Mouse (Mus musculus) limb, embryonic 15.5 days (tissue): ENCODE results near the gene Chrnd. TPM values are rescaled to one million over a fixed set of nuclear protein-coding genes. Genes with fewer than 3 reads are reported as not detected.

Source experiments
- ATAC-seq: fragments of 200-750 bp; cut with Nextera tagmentation; 2 replicates; pipeline ENCODE4 v1.8.0; 2017; ENCODE audit warnings: low read depth, moderate TSS enrichment; ENCODE audit not compliant: insufficient number of reproducible peaks, low FRiP score, low TSS enrichment
- H3K27ac ChIP-seq: fragments of 300-500 bp; sonication (generic); 2 replicates; pipeline ENCODE4 v1.5.1; 2015; ENCODE audit warnings: moderate library complexity, mild to moderate bottlenecking, inconsistent platforms
- H3K27me3 ChIP-seq: fragments of 300-500 bp; sonication (generic); 2 replicates; pipeline ENCODE4 v1.6.1; 2015; ENCODE audit warnings: inconsistent platforms
- H3K36me3 ChIP-seq: fragments of 300-500 bp; sonication (generic); 2 replicates; pipeline ENCODE4 v1.6.1; 2015; ENCODE audit warnings: inconsistent platforms
- H3K4me1 ChIP-seq: fragments of 300-500 bp; sonication (generic); 2 replicates; pipeline ENCODE4 v1.6.1; 2015; ENCODE audit warnings: inconsistent platforms
- H3K4me2 ChIP-seq: fragments of 300-500 bp; sonication (generic); 2 replicates; pipeline ENCODE4 v1.6.1; 2015; ENCODE audit warnings: mild to moderate bottlenecking, inconsistent platforms
- H3K4me3 ChIP-seq: fragments of 300-500 bp; sonication (generic); 2 replicates; pipeline ENCODE4 v1.5.1; 2015; ENCODE audit warnings: mild to moderate bottlenecking, inconsistent platforms
- H3K9ac ChIP-seq: fragments of 300-500 bp; sonication (generic); 2 replicates; pipeline ENCODE4 v1.6.1; 2015; ENCODE audit warnings: inconsistent platforms
- H3K9me3 ChIP-seq: fragments of 300-500 bp; sonication (generic); 2 replicates; pipeline ENCODE4 v1.6.1; 2016; ENCODE audit warnings: inconsistent platforms
- WGBS: fragments of 180-500 bp; shearing (Covaris S2); methylation state at CpG from one replicate; pipeline ENCODE4 v1.1.7; 2015; 5-methylcytosine and 5-hydroxymethylcytosine counted together
- polyA plus RNA-seq: library from polyadenylated mRNA; unstranded; fragments of >200 nt; fragmentation: Nextera tagmentation; extraction: Ambion mirVana; gene quantifications from 2 replicates; pipeline ENCODE4 v1.2.1, GENCODE M21; 2015

Gene Chrnd
- polyA plus RNA-seq, 1 experiment from 2014 or later: 5.0 TPM

- Histone ChIP-seq H3K4me1 (peaks cover 25% of the 10 kb centered on the region), H3K27me3 (peaks cover 80% of the 10 kb centered on the region), H3K4me2 (no peak overlapping the region), H3K4me3 (no peak overlapping the region), H3K36me3 (no peaks in the 10 kb centered on the region), H3K27ac (no peak overlapping the region), H3K9ac (no peak overlapping the region), H3K9me3 (no peaks in the 10 kb centered on the region)
- ATAC-seq: no peak
- WGBS: 20% methylated on average over 13 of the region's 13 CpGs
Observed at GRCm38 (mm10) chr1:87185526-87185925, 4.9 kb upstream of the Chrnd start.

- Histone ChIP-seq H3K4me2 (peak overlapping the region; percentile 94), H3K4me3 (peak overlapping the region; percentile 54), H3K4me1 (peaks cover 25% of the 10 kb centered on the region), H3K9ac (peak overlapping the region; percentile 33), H3K27me3 (peaks cover 71% of the 10 kb centered on the region), H3K27ac (no peak overlapping the region), H3K36me3 (no peaks in the 10 kb centered on the region), H3K9me3 (no peaks in the 10 kb centered on the region)
- WGBS: 2% methylated on average over 53 of the region's 54 CpGs
- peak; percentile 30; the same call in 1 of the 2 replicates for ATAC-seq
Observed at GRCm38 (mm10) chr1:87186261-87187036, 4.0 kb upstream of the Chrnd start.

- ATAC-seq: no peak
- H3K4me2 ChIP-seq: peak overlapping the region; percentile 94
- H3K4me3 ChIP-seq: peak overlapping the region; percentile 54
- no peaks in the 10 kb centered on the region for H3K9me3 ChIP-seq
- peaks cover 67% of the 10 kb centered on the region for H3K27me3 ChIP-seq
- peak overlapping the region; percentile 33 for H3K9ac ChIP-seq
- WGBS: 0% methylated on average over 15 of the region's 15 CpGs
- peaks cover 25% of the 10 kb centered on the region for H3K4me1 ChIP-seq
- no peaks in the 10 kb centered on the region for H3K36me3 ChIP-seq
- no peak overlapping the region for H3K27ac ChIP-seq
Observed at GRCm38 (mm10) chr1:87187037-87187355, 3.4 kb upstream of the Chrnd start.

- Histone ChIP-seq H3K27me3 (0 out of 2 replicates have a peak, but pooled peaks cover 8% of the 10 kb centered on the region), H3K9ac (no peak overlapping the region), H3K36me3 (no peaks in the 10 kb centered on the region), H3K4me3 (no peak overlapping the region), H3K9me3 (no peaks in the 10 kb centered on the region), H3K4me1 (no peaks in the 10 kb centered on the region), H3K4me2 (no peak overlapping the region), H3K27ac (no peak overlapping the region)
- ATAC-seq: no peak
- WGBS: 79% methylated on average over 9 of the region's 9 CpGs
Observed at GRCm38 (mm10) chr1:87197296-87197695, 6.9 kb downstream of the Chrnd start.

- H3K36me3 ChIP-seq: no peaks in the 10 kb centered on the region
- WGBS: 71% methylated on average over 12 of the region's 12 CpGs
- H3K4me2 ChIP-seq: no peak overlapping the region
- H3K4me1 ChIP-seq: no peaks in the 10 kb centered on the region
- H3K27me3 ChIP-seq: 0 out of 2 replicates have a peak, but pooled peaks cover 7% of the 10 kb centered on the region
- H3K4me3 ChIP-seq: no peak overlapping the region
- H3K27ac ChIP-seq: no peak overlapping the region
- no peak overlapping the region for H3K9ac ChIP-seq
- no peak for ATAC-seq
- no peaks in the 10 kb centered on the region for H3K9me3 ChIP-seq
Observed at GRCm38 (mm10) chr1:87198119-87199065, 8.0 kb downstream of the Chrnd start.

GRCm38 (mm10) chr1:87200811-87201210, 10.4 kb downstream of the Chrnd start:
- no peaks in the 10 kb centered on the region for H3K9me3 ChIP-seq
- H3K4me1 ChIP-seq: 0 out of 2 replicates have a peak, but pooled peaks cover 2% of the 10 kb centered on the region
- H3K4me2 ChIP-seq: no peak overlapping the region
- H3K27me3 ChIP-seq: peaks cover 16% of the 10 kb centered on the region
- no peaks in the 10 kb centered on the region for H3K36me3 ChIP-seq
- no peak overlapping the region for H3K4me3 ChIP-seq
- 51% methylated on average over 2 of the region's 2 CpGs for WGBS
- ATAC-seq: no peak
- no peak overlapping the region for H3K27ac ChIP-seq
- no peak overlapping the region for H3K9ac ChIP-seq

- Histone ChIP-seq H3K4me2 (no peak overlapping the region), H3K9ac (no peak overlapping the region), H3K4me1 (0 out of 2 replicates have a peak, but pooled peaks cover 7% of the 10 kb centered on the region), H3K9me3 (no peaks in the 10 kb centered on the region), H3K4me3 (no peak overlapping the region), H3K27ac (no peak overlapping the region), H3K27me3 (peaks cover 26% of the 10 kb centered on the region), H3K36me3 (no peaks in the 10 kb centered on the region)
- WGBS: 57% methylated on average over 1 of the region's 1 CpGs
- ATAC-seq: no peak
Observed at GRCm38 (mm10) chr1:87201848-87202247, 11.4 kb downstream of the Chrnd start.

- no peak for ATAC-seq
- 77% methylated on average over 5 of the region's 5 CpGs for whole genome bisulfite sequencing
- H3K9ac ChIP-seq: no peak overlapping the region
- peaks cover 39% of the 10 kb centered on the region for H3K27me3 ChIP-seq
- 0 out of 2 replicates have a peak, but pooled peaks cover 7% of the 10 kb centered on the region for H3K4me1 ChIP-seq
- H3K36me3 ChIP-seq: no peaks in the 10 kb centered on the region
- no peak overlapping the region for H3K4me3 ChIP-seq
- no peaks in the 10 kb centered on the region for H3K9me3 ChIP-seq
- no peak overlapping the region for H3K27ac ChIP-seq
- H3K4me2 ChIP-seq: no peak overlapping the region
Observed at GRCm38 (mm10) chr1:87203779-87204178, 13.4 kb downstream of the Chrnd start.

GRCm38 (mm10) chr1:87204465-87204864, 14.1 kb downstream of the Chrnd start, which contains the start of gene Chrng:
Gene Chrng (plus strand): TSS chr1:87204657.
- no peak for ATAC-seq
- WGBS: 84% methylated on average over 7 of the region's 7 CpGs

GRCm38 (mm10) chr1:87205038-87205437, 14.6 kb downstream of the Chrnd start:
- Histone ChIP-seq H3K36me3 (no peaks in the 10 kb centered on the region), H3K9ac (no peak overlapping the region), H3K4me2 (no peak overlapping the region), H3K9me3 (no peaks in the 10 kb centered on the region), H3K4me1 (0 out of 2 replicates have a peak, but pooled peaks cover 7% of the 10 kb centered on the region), H3K27ac (0 out of 2 replicates have a peak overlapping the region, but pooled peaks have one; percentile 17), H3K27me3 (peaks cover 39% of the 10 kb centered on the region), H3K4me3 (no peak overlapping the region)
- ATAC-seq: no peak
- 45% methylated on average over 6 of the region's 6 CpGs for WGBS

More at GRCm38 (mm10) chr1:87204465-87204864, 14.1 kb downstream of the Chrnd start, which contains the start of gene Chrng:
- Histone ChIP-seq H3K9ac (no peak within 1 kb of the TSS), H3K4me1 (0 out of 2 replicates have a peak, but pooled peaks cover 7% of the 10 kb centered on the region), H3K9me3 (no peaks in the 10 kb centered on the region), H3K27me3 (peaks cover 39% of the 10 kb centered on the region), H3K4me3 (no peak within 1 kb of the TSS), H3K27ac (peak within 1 kb of the TSS; percentile 17; the same call in 1 of the 2 replicates), H3K4me2 (no peak within 1 kb of the TSS), H3K36me3 (no peaks in the 10 kb centered on the region)

- Histone ChIP-seq H3K27me3 (peaks cover 39% of the 10 kb centered on the region), H3K4me3 (no peak overlapping the region), H3K9ac (no peak overlapping the region), H3K4me2 (0 out of 2 replicates have a peak overlapping the region, but pooled peaks have one; percentile 5), H3K9me3 (no peaks in the 10 kb centered on the region), H3K27ac (0 out of 2 replicates have a peak overlapping the region, but pooled peaks have one; percentile 17), H3K36me3 (no peaks in the 10 kb centered on the region), H3K4me1 (0 out of 2 replicates have a peak, but pooled peaks cover 7% of the 10 kb centered on the region)
- 33% methylated on average over 3 of the region's 3 CpGs for WGBS
- peak; percentile 57 for ATAC-seq
Observed at GRCm38 (mm10) chr1:87205502-87205901, 15.1 kb downstream of the Chrnd start.
